Mouse (Mus musculus) cortical plate, adult 2 months (tissue): Measurements from ENCODE around the gene Ralgapa2. TPM values are rescaled to one million over a fixed set of nuclear protein-coding genes. Genes with fewer than 3 reads are reported as not detected.
A peak's percentile ranks its signal among the peaks of the same experiment; 100 is the strongest.

ENCODE experiments used
- H3K27ac ChIP-seq: fragments of 200-500 bp; 2 replicates; pipeline ENCODE4 v1.5.1; 2012; ENCODE audit warnings: low read length, control low read depth, inconsistent platforms; ENCODE audit not compliant: insufficient read depth
- H3K4me1 ChIP-seq: fragments of 200-500 bp; 2 replicates; pipeline ENCODE4 v1.6.1; 2011; ENCODE audit warnings: low read length; ENCODE audit not compliant: control insufficient read depth, insufficient read depth
- H3K4me3 ChIP-seq: fragments of 200-500 bp; 2 replicates; pipeline ENCODE4 v1.5.1; 2011; ENCODE audit warnings: mild to moderate bottlenecking, low read length, control low read depth; ENCODE audit not compliant: insufficient read depth
- CTCF ChIP-seq: fragments of 200-500 bp; IDR thresholded peaks from 2 replicates; pipeline ENCODE4 v1.5.1; 2011; ENCODE audit warnings: mild to moderate bottlenecking, control low read depth, low read length; ENCODE audit not compliant: insufficient read depth; ENCODE audit errors: extremely low read depth
- POLR2A ChIP-seq: fragments of 200-500 bp; IDR thresholded peaks from 2 replicates; pipeline ENCODE4 v1.6.1; 2011; ENCODE audit warnings: mild to moderate bottlenecking, low read length, control low read depth; ENCODE audit not compliant: insufficient read depth; ENCODE audit errors: extremely low read depth
- polyA plus RNA-seq: library from polyadenylated mRNA; depleted of rRNA; stranded (reverse); fragments of >200 nt; gene quantifications from 2 replicates; pipeline ENCODE4 v1.2.3, GENCODE M21; 2012

Ralgapa2 gene
- polyA plus RNA-seq, 1 experiment: 9.9 TPM

GRCm38 (mm10) chr2:146533118-146533949, 21.2 kb upstream of the Ralgapa2 start:
- no peak for TF ChIP-seq POLR2A
- TF ChIP-seq CTCF: no peak
- no peak overlapping the region for H3K4me3 ChIP-seq
- no peak overlapping the region for H3K27ac ChIP-seq
- no peaks in the 10 kb centered on the region for H3K4me1 ChIP-seq

- no peak for TF ChIP-seq CTCF
- TF ChIP-seq POLR2A: no peak
- Histone ChIP-seq H3K27ac (no peak overlapping the region), H3K4me3 (no peak overlapping the region), H3K4me1 (no peaks in the 10 kb centered on the region)
Measured at GRCm38 (mm10) chr2:146532493-146532892, 20.3 kb upstream of the Ralgapa2 start.

GRCm38 (mm10) chr2:146525483-146525882, 13.3 kb upstream of the Ralgapa2 start:
- no peak overlapping the region for H3K27ac ChIP-seq
- H3K4me1 ChIP-seq: no peaks in the 10 kb centered on the region
- no peak overlapping the region for H3K4me3 ChIP-seq
- TF ChIP-seq POLR2A (no peak), CTCF (no peak)

- TF ChIP-seq POLR2A (no peak), CTCF (no peak)
- Histone ChIP-seq H3K4me1 (no peaks in the 10 kb centered on the region), H3K4me3 (no peak overlapping the region), H3K27ac (no peak overlapping the region)
Measured at GRCm38 (mm10) chr2:146524685-146525415, 12.7 kb upstream of the Ralgapa2 start.

GRCm38 (mm10) chr2:146516894-146517293, 4.8 kb upstream of the Ralgapa2 start:
- Histone ChIP-seq H3K4me3 (no peak overlapping the region), H3K4me1 (peaks cover 2% of the 10 kb centered on the region; the same call in 1 of the 2 replicates), H3K27ac (no peak overlapping the region)
- no peak for TF ChIP-seq CTCF
- TF ChIP-seq POLR2A: no peak

- Histone ChIP-seq H3K4me3 (no peak overlapping the region), H3K27ac (no peak overlapping the region), H3K4me1 (peaks cover 4% of the 10 kb centered on the region; the same call in 1 of the 2 replicates)
- no peak for TF ChIP-seq CTCF
- no peak for TF ChIP-seq POLR2A
Measured at GRCm38 (mm10) chr2:146515081-146515480, 2.9 kb upstream of the Ralgapa2 start.

- H3K27ac ChIP-seq: no peak overlapping the region
- TF ChIP-seq POLR2A: no peak
- no peak for TF ChIP-seq CTCF
- peaks cover 4% of the 10 kb centered on the region; the same call in 1 of the 2 replicates for H3K4me1 ChIP-seq
- H3K4me3 ChIP-seq: peak overlapping the region; percentile 6; the same call in 1 of the 2 replicates
Measured at GRCm38 (mm10) chr2:146512581-146512920, 407 bp upstream of the Ralgapa2 start.

GRCm38 (mm10) chr2:146511401-146511865, 711 bp downstream of the Ralgapa2 start:
- H3K27ac ChIP-seq: peak overlapping the region; percentile 30; the same call in 1 of the 2 replicates
- no peak for TF ChIP-seq POLR2A
- no peak for TF ChIP-seq CTCF
- H3K4me3 ChIP-seq: peak overlapping the region; percentile 74
- peaks cover 4% of the 10 kb centered on the region; the same call in 1 of the 2 replicates for H3K4me1 ChIP-seq

- H3K4me3 ChIP-seq: peak overlapping the region; percentile 74
- TF ChIP-seq POLR2A (no peak), CTCF (no peak)
- H3K4me1 ChIP-seq: peaks cover 4% of the 10 kb centered on the region; the same call in 1 of the 2 replicates
- H3K27ac ChIP-seq: no peak overlapping the region
Measured at GRCm38 (mm10) chr2:146510780-146511179, 1.4 kb downstream of the Ralgapa2 start.
